Mouse (Mus musculus) olfactory bulb, adult 2 months (tissue): Measurements from ENCODE around the gene Zfp839.

Experiments
- CTCF ChIP-seq: fragments of 200-500 bp; IDR thresholded peaks from 2 replicates; pipeline ENCODE4 v1.5.1; 2012; ENCODE audit warnings: low read depth, mild to moderate bottlenecking, low read length, moderate library complexity; ENCODE audit not compliant: insufficient read depth
- POLR2A ChIP-seq: fragments of 200-500 bp; IDR thresholded peaks from 2 replicates; pipeline ENCODE4 v1.6.1; 2012; ENCODE audit warnings: mild to moderate bottlenecking, low read depth, low read length, moderate library complexity; ENCODE audit not compliant: insufficient read depth

- TF ChIP-seq POLR2A: no peak
- no peak for TF ChIP-seq CTCF
Measured at GRCm38 (mm10) chr12:110864008-110864407, 14.0 kb downstream of the Zfp839 start.
